Mouse (Mus musculus) gastrocnemius, adult 8-10 months (tissue): ENCODE data around the gene Tctex1d4. TPM values are rescaled to one million over a fixed set of nuclear protein-coding genes. Genes with fewer than 3 reads are reported as not detected.

Experiments used
- DNase-seq, 2 experiments: peaks; one replicate each; pipeline ENCODE4 v3.0.0; 2022; ENCODE audit warnings: low spot score in 2 of 2
- total RNA-seq, 4 experiments: library from RNA; stranded (reverse); gene quantifications; 2 replicates each; pipeline ENCODE4 v1.2.4; 2022

Gene Tctex1d4
- total RNA-seq, 4 experiments from 2014 or later, result not detected

- no peak for DNase-seq
Measured at GRCm38 (mm10) chr4:117119636-117120035, 7.0 kb upstream of the Tctex1d4 start.

GRCm38 (mm10) chr4:117120052-117120444 is 6.5 kb upstream of the Tctex1d4 start:
- no peak for DNase-seq

GRCm38 (mm10) chr4:117120445-117121414 is 5.9 kb upstream of the Tctex1d4 start:
- peak; percentile 93 to 96 for DNase-seq

- DNase-seq, result no peak
Measured at GRCm38 (mm10) chr4:117122209-117122608, 4.4 kb upstream of the Tctex1d4 start.

GRCm38 (mm10) chr4:117123546-117124217 is 2.9 kb upstream of the Tctex1d4 start:
- DNase-seq, result no peak

- no peak for DNase-seq
Measured at GRCm38 (mm10) chr4:117124218-117124517, 2.4 kb upstream of the Tctex1d4 start.

- no peak for DNase-seq
Measured at GRCm38 (mm10) chr4:117124518-117125347, 1.9 kb upstream of the Tctex1d4 start.

- DNase-seq, result peak; percentile 65 to 74
Measured at GRCm38 (mm10) chr4:117125348-117125909, 1.2 kb upstream of the Tctex1d4 start, which contains the start of gene Btbd19. Gene Btbd19, minus strand, starts transcription at chr4:117125725.

GRCm38 (mm10) chr4:117125910-117126674 is 502 bp upstream of the Tctex1d4 start:
- DNase-seq, result peak; percentile 75 to 79

GRCm38 (mm10) chr4:117127991-117128686 is 1.5 kb downstream of the Tctex1d4 start:
- DNase-seq, result no peak

- DNase-seq, result no peak
Measured at GRCm38 (mm10) chr4:117130790-117131189, 4.2 kb downstream of the Tctex1d4 start.

- no peak for DNase-seq
Measured at GRCm38 (mm10) chr4:117131198-117131597, 4.6 kb downstream of the Tctex1d4 start.

- no peak for DNase-seq
Measured at GRCm38 (mm10) chr4:117131890-117132793, 5.5 kb downstream of the Tctex1d4 start.

GRCm38 (mm10) chr4:117132794-117133143 is 6.2 kb downstream of the Tctex1d4 start:
- no peak for DNase-seq

GRCm38 (mm10) chr4:117133366-117133796 is 6.8 kb downstream of the Tctex1d4 start:
- no peak for DNase-seq

GRCm38 (mm10) chr4:117133817-117134600 is 7.4 kb downstream of the Tctex1d4 start, which contains the start of gene Plk3:
Gene Plk3, minus strand, starts transcription at chr4:117133963.
- peak; percentile 94 to 95 for DNase-seq

- DNase-seq, result no peak
Measured at GRCm38 (mm10) chr4:117134601-117134995, 8.0 kb downstream of the Tctex1d4 start.

- no peak for DNase-seq
Measured at GRCm38 (mm10) chr4:117136034-117136433, 9.4 kb downstream of the Tctex1d4 start.
